Mouse (Mus musculus) megakaryocyte, embryonic 14.5 days (primary cell): ENCODE results near the gene Csrp2.

Experiments
- FLI1 ChIP-seq: IDR thresholded peaks from 2 replicates; pipeline ENCODE4 v1.6.1; 2012; ENCODE audit warnings: low read length, inconsistent platforms, mixed read lengths
- GATA1 ChIP-seq: IDR thresholded peaks from 3 replicates; pipeline ENCODE4 v1.6.1; 2012; ENCODE audit warnings: mixed read lengths, low read length, inconsistent platforms, borderline replicate concordance

- no peak for TF ChIP-seq GATA1
- TF ChIP-seq FLI1 = no peak
These were observed 38.2 kb upstream of the Csrp2 start for GRCm38 (mm10) chr10:110881346-110881745.
